Comparison of ENCODE assay signal across 18 mouse cellular contexts in the genomic region with DNA sequence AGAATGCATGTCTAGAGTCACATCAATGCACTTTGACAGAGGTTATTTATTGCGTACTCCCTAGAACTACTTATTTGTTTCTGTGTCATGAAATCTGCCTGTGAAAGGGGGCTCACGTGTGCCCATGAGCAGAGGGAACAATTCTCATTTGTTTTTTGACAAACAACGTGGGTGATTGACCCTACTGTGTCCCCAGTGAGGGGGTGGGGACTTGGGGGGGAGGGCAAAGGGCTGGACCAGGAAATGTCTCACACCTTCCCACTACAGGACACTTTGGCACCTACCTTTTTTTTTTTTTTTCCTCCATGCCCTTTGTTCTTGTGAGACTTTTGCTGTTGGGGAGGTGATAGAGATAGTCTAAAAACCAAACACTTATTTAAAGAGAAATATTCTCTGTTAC.
DNase-seq lines count a peak whose midpoint lies in the region; ATAC-seq and TF ChIP-seq lines count a peak whose summit lies in the region.
"Had no signal": no experiment of that assay in that cellular context is flagged by ENCODE, and none has a peak within 500 bp of the region (broad histone marks: within the 10 kb centered on the region; RNA-seq: fewer than 3 reads in every experiment).

No protein-coding gene starts in this region.

- no peak overlapping the region for H3K27ac ChIP-seq in kidney, postnatal 0 days
- H3K27ac ChIP-seq in limb, embryonic 10.5 days: peak overlapping the region; percentile 65; the same call in 1 of the 2 replicates
- H3K27ac ChIP-seq in layer of hippocampus, adult 2 months: no peak overlapping the region
- H3K27ac ChIP-seq: embryonic facial prominence, embryonic 10.5 days; embryonic facial prominence, embryonic 12.5 days; forebrain, embryonic 13.5 days; forebrain, embryonic 15.5 days had no signal

- TF ChIP-seq CTCF in kidney, postnatal 0 days (IDR thresholded peaks at IDR 0.05; ENCODE audit: low read depth): no peak
- no peak for TF ChIP-seq CTCF in layer of hippocampus, adult 2 months (conservative IDR thresholded peaks at IDR 0.05)

- no peaks in the 10 kb centered on the region for H3K9me3 ChIP-seq in kidney, postnatal 0 days (replicated peaks; ENCODE audit: low read length)
- no peaks in the 10 kb centered on the region for H3K9me3 ChIP-seq in limb, embryonic 10.5 days (replicated peaks)
- H3K9me3 ChIP-seq: embryonic facial prominence, embryonic 10.5 days; embryonic facial prominence, embryonic 12.5 days; forebrain, embryonic 13.5 days; forebrain, embryonic 15.5 days had no signal

- no peak overlapping the region for H3K4me3 ChIP-seq in kidney, postnatal 0 days (replicated peaks; ENCODE audit: low read depth, low read length)
- no peak overlapping the region for H3K4me3 ChIP-seq in limb, embryonic 10.5 days
- no peak overlapping the region for H3K4me3 ChIP-seq in layer of hippocampus, adult 2 months
- H3K4me3 ChIP-seq: embryonic facial prominence, embryonic 10.5 days; embryonic facial prominence, embryonic 12.5 days; forebrain, embryonic 13.5 days; forebrain, embryonic 15.5 days had no signal

- WGBS in kidney, postnatal 0 days: 33% methylated on average over 3 of the region's 3 CpGs
- 38% methylated on average over 3 of the region's 3 CpGs for WGBS in limb, embryonic 10.5 days

- no peaks in the 10 kb centered on the region for H3K36me3 ChIP-seq in kidney, postnatal 0 days (ENCODE audit: insufficient read depth, low read length)
- no peaks in the 10 kb centered on the region for H3K36me3 ChIP-seq in limb, embryonic 10.5 days
- H3K36me3 ChIP-seq: embryonic facial prominence, embryonic 10.5 days; embryonic facial prominence, embryonic 12.5 days; forebrain, embryonic 15.5 days had no signal

- no peaks in the 10 kb centered on the region for H3K27me3 ChIP-seq in kidney, postnatal 0 days (ENCODE audit: insufficient read depth, low read length)
- no peaks in the 10 kb centered on the region for H3K27me3 ChIP-seq in limb, embryonic 10.5 days (ENCODE audit: low read depth, poor library complexity, severe bottlenecking)
- H3K27me3 ChIP-seq: embryonic facial prominence, embryonic 12.5 days; forebrain, embryonic 13.5 days; forebrain, embryonic 15.5 days had no signal

- no peak overlapping the region for H3K4me2 ChIP-seq in kidney, postnatal 0 days (ENCODE audit: low read length)
- H3K4me2 ChIP-seq: embryonic facial prominence, embryonic 12.5 days; forebrain, embryonic 13.5 days; forebrain, embryonic 15.5 days had no signal

- peak; percentile 37 for DNase-seq in kidney, postnatal 0 days (ENCODE audit: low spot score)
- no peak for DNase-seq in kidney, adult 11 months
- DNase-seq in forelimb bud, embryonic 11.5 days (ENCODE audit: low read depth, low spot score): peak; percentile 63
- no peak for DNase-seq in limb, embryonic 10.5 days (ENCODE audit: low spot score)
- DNase-seq in cerebellum, postnatal 10 days: no peak
- DNase-seq in layer of hippocampus, adult 2 months (ENCODE audit: low spot score in 2 of 2): no peak
- DNase-seq: adrenal gland, adult 2 months; adrenal gland, postnatal 10 days; adrenal gland, postnatal 25 days; cerebellum, adult 11 months; cerebellum, adult 18-20 months; cerebellum, adult 8-10 months; cerebellum, adult 9-11 months; cerebellum, postnatal 25 days had no signal

- H3K4me1 ChIP-seq in kidney, postnatal 0 days (replicated peaks; ENCODE audit: insufficient read depth, low read length): no peaks in the 10 kb centered on the region
- peaks cover 42% of the 10 kb centered on the region for H3K4me1 ChIP-seq in limb, embryonic 10.5 days
- H3K4me1 ChIP-seq: forebrain, embryonic 13.5 days had no signal

- H3K9ac ChIP-seq in kidney, postnatal 0 days (ENCODE audit: low read depth, low read length): no peak overlapping the region
- H3K9ac ChIP-seq: embryonic facial prominence, embryonic 12.5 days; forebrain, embryonic 13.5 days; forebrain, embryonic 15.5 days had no signal

- no peak for ATAC-seq in kidney, postnatal 0 days (replicated peaks; ENCODE audit: low FRiP score, low read depth)
- ATAC-seq: forebrain, embryonic 13.5 days; forebrain, embryonic 15.5 days had no signal

Comparison
In these comparisons a context has a peak if more than half of its experiments do, and no peak if none do; other contexts are left out.
1. DNase-seq: peak in kidney, postnatal 0 days (single experiment) and forelimb bud, embryonic 11.5 days (single experiment); none in kidney, adult 11 months (single experiment), limb, embryonic 10.5 days (single experiment), cerebellum, postnatal 10 days (0 of 2) and layer of hippocampus, adult 2 months (0 of 2).